Mouse (Mus musculus): ENCODE measurements around the gene Kat6b. TPM values are rescaled to one million over a fixed set of nuclear protein-coding genes. Genes with fewer than 3 reads are reported as not detected.

The Kat6b gene
- total RNA-seq, 2 experiments from 2014 or later, result 104 to 117 TPM

GRCm38 (mm10) chr14:21559447-21559846, 78.2 kb downstream of the Kat6b start:
- H3K4me3 ChIP-seq, result no peak overlapping the region
- no peak for TF ChIP-seq CTCF (conservative IDR thresholded peaks at IDR 0.05)
- no peak for DNase-seq (ENCODE audit: low spot score in 2 of 2)
- H3K27ac ChIP-seq, result no peak overlapping the region

- no peak overlapping the region for H3K4me3 ChIP-seq
- H3K27ac ChIP-seq, result no peak overlapping the region
- TF ChIP-seq CTCF (conservative IDR thresholded peaks at IDR 0.05), result no peak
- no peak for DNase-seq (ENCODE audit: low spot score in 2 of 2)
Measured at GRCm38 (mm10) chr14:21560481-21561209, 79.4 kb downstream of the Kat6b start.

GRCm38 (mm10) chr14:21561396-21562065, 80.3 kb downstream of the Kat6b start:
- no peak for DNase-seq (ENCODE audit: low spot score in 2 of 2)
- H3K4me3 ChIP-seq, result no peak overlapping the region
- no peak for TF ChIP-seq CTCF (conservative IDR thresholded peaks at IDR 0.05)
- H3K27ac ChIP-seq, result no peak overlapping the region

- TF ChIP-seq CTCF (conservative IDR thresholded peaks at IDR 0.05), result no peak
- H3K27ac ChIP-seq, result no peak overlapping the region
- no peak for DNase-seq (ENCODE audit: low spot score in 2 of 2)
- no peak overlapping the region for H3K4me3 ChIP-seq
Measured at GRCm38 (mm10) chr14:21563584-21564118, 82.4 kb downstream of the Kat6b start.

- Histone ChIP-seq H3K4me3 (no peak overlapping the region), H3K27ac (peak overlapping the region; percentile 43)
- no peak for TF ChIP-seq CTCF (conservative IDR thresholded peaks at IDR 0.05)
- DNase-seq (ENCODE audit: low spot score in 2 of 2), result no peak
Measured at GRCm38 (mm10) chr14:21565541-21566353, 84.5 kb downstream of the Kat6b start.

GRCm38 (mm10) chr14:21567293-21567984, 86.2 kb downstream of the Kat6b start:
- no peak for DNase-seq (ENCODE audit: low spot score in 2 of 2)
- TF ChIP-seq CTCF (conservative IDR thresholded peaks at IDR 0.05), result no peak
- Histone ChIP-seq H3K27ac (no peak overlapping the region), H3K4me3 (no peak overlapping the region)

GRCm38 (mm10) chr14:21568821-21569220, 87.6 kb downstream of the Kat6b start:
- no peak for DNase-seq (ENCODE audit: low spot score in 2 of 2)
- TF ChIP-seq CTCF (conservative IDR thresholded peaks at IDR 0.05), result no peak
- no peak overlapping the region for H3K27ac ChIP-seq
- no peak overlapping the region for H3K4me3 ChIP-seq

GRCm38 (mm10) chr14:21574686-21575309, 93.6 kb downstream of the Kat6b start:
- H3K4me3 ChIP-seq, result no peak overlapping the region
- no peak for DNase-seq (ENCODE audit: low spot score in 2 of 2)
- H3K27ac ChIP-seq, result no peak overlapping the region
- TF ChIP-seq CTCF (conservative IDR thresholded peaks at IDR 0.05), result no peak

- no peak for DNase-seq (ENCODE audit: low spot score in 2 of 2)
- Histone ChIP-seq H3K27ac (no peak overlapping the region), H3K4me3 (no peak overlapping the region)
- no peak for TF ChIP-seq CTCF (conservative IDR thresholded peaks at IDR 0.05)
Measured at GRCm38 (mm10) chr14:21576867-21577266, 95.6 kb downstream of the Kat6b start.

- no peak overlapping the region for H3K27ac ChIP-seq
- no peak overlapping the region for H3K4me3 ChIP-seq
- no peak for TF ChIP-seq CTCF (conservative IDR thresholded peaks at IDR 0.05)
- DNase-seq (ENCODE audit: low spot score in 2 of 2), result no peak
Measured at GRCm38 (mm10) chr14:21581198-21581597, 100.0 kb downstream of the Kat6b start.

GRCm38 (mm10) chr14:21582301-21582700, 101.1 kb downstream of the Kat6b start:
- Histone ChIP-seq H3K27ac (no peak overlapping the region), H3K4me3 (no peak overlapping the region)
- DNase-seq (ENCODE audit: low spot score in 2 of 2), result no peak
- TF ChIP-seq CTCF (conservative IDR thresholded peaks at IDR 0.05), result no peak

- no peak for TF ChIP-seq CTCF (conservative IDR thresholded peaks at IDR 0.05)
- H3K27ac ChIP-seq, result peak overlapping the region; percentile 59
- peak; percentile 37 to 65 for DNase-seq (ENCODE audit: low spot score in 2 of 2)
- no peak overlapping the region for H3K4me3 ChIP-seq
Measured at GRCm38 (mm10) chr14:21583051-21583450, 101.8 kb downstream of the Kat6b start.

Data from layer of hippocampus, adult 2 months (tissue).